Mouse (Mus musculus) stomach, embryonic 15.5 days (tissue): Measurements from ENCODE around the gene Tubd1. TPM values are rescaled to one million over a fixed set of nuclear protein-coding genes. Genes with fewer than 3 reads are reported as not detected.
A peak's percentile ranks its signal among the peaks of the same experiment; 100 is the strongest.

Experiments used
- ATAC-seq: fragments of 200-750 bp; cut with Nextera tagmentation; 2 replicates; pipeline ENCODE4 v1.8.0; 2017; ENCODE audit warnings: low read depth, moderate number of reproducible peaks, moderate TSS enrichment; ENCODE audit not compliant: insufficient read depth, low FRiP score
- H3K27ac ChIP-seq: fragments of 300-500 bp; sonication (generic); 2 replicates; pipeline ENCODE4 v1.5.1; 2015; ENCODE audit warnings: mild to moderate bottlenecking, inconsistent platforms
- H3K27me3 ChIP-seq: fragments of 300-500 bp; sonication (generic); replicated peaks from 2 replicates; pipeline ENCODE4 v1.6.1; 2015; ENCODE audit warnings: inconsistent platforms
- H3K36me3 ChIP-seq: fragments of 300-500 bp; sonication (generic); 2 replicates; pipeline ENCODE4 v1.6.1; 2015; ENCODE audit warnings: inconsistent platforms
- H3K4me1 ChIP-seq: fragments of 300-500 bp; sonication (generic); 2 replicates; pipeline ENCODE4 v1.6.1; 2015; ENCODE audit warnings: inconsistent platforms
- H3K4me2 ChIP-seq: fragments of 300-500 bp; sonication (generic); 2 replicates; pipeline ENCODE4 v1.6.1; 2015; ENCODE audit warnings: mild to moderate bottlenecking, inconsistent platforms
- H3K4me3 ChIP-seq: fragments of 300-500 bp; sonication (generic); replicated peaks from 2 replicates; pipeline ENCODE4 v1.5.1; 2015; ENCODE audit warnings: inconsistent platforms
- H3K9ac ChIP-seq: fragments of 300-500 bp; sonication (generic); 2 replicates; pipeline ENCODE4 v1.6.1; 2015; ENCODE audit warnings: inconsistent platforms
- H3K9me3 ChIP-seq: fragments of 300-500 bp; sonication (generic); 2 replicates; pipeline ENCODE4 v1.6.1; 2016; ENCODE audit warnings: inconsistent platforms
- WGBS: fragments of 180-500 bp; shearing (Covaris S2); methylation state at CpG from one replicate; pipeline ENCODE4 v1.1.7; 2015; 5-methylcytosine and 5-hydroxymethylcytosine counted together
- polyA plus RNA-seq: library from polyadenylated mRNA; unstranded; fragments of >200 nt; fragmentation: Nextera tagmentation; extraction: Ambion mirVana; gene quantifications from 2 replicates; pipeline ENCODE4 v1.2.1, GENCODE M21; 2015

Gene Tubd1
- polyA plus RNA-seq, 1 experiment from 2014 or later = 11.9 TPM

DNA sequence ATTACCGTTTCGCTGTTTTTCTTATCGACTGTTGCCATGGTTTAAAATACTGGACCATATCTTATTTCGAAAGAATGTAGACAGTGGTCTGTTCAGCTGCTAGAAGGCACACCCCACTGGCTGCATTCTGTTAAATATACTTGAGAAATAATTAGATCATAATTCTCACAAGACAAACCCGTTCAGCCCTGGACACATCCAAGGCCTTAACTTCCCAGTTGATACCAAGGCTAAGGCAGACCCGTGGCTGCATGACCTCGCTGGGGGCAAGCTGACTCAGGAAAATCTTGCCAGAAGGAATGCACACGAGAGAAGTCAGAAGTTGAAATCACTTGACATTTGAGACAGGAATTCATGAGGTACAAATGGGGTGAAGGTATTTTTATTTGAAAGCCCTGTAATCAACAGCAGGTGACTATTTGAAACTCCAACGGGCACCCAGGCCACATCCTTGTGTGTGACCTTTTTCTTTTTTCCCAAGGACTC is 25.5 kb downstream of the Tubd1 start:
- peaks cover 9% of the 10 kb centered on the region for H3K4me1 ChIP-seq
- WGBS = 36% methylated on average over 9 of the region's 9 CpGs
- no peaks in the 10 kb centered on the region for H3K36me3 ChIP-seq
- ATAC-seq = no peak
- no peaks in the 10 kb centered on the region for H3K27me3 ChIP-seq
- peak overlapping the region; percentile 40; the same call in 1 of the 2 replicates for H3K27ac ChIP-seq
- no peak overlapping the region for H3K9ac ChIP-seq
- H3K4me2 ChIP-seq = no peak overlapping the region
- H3K9me3 ChIP-seq = no peaks in the 10 kb centered on the region
- no peak overlapping the region for H3K4me3 ChIP-seq

GRCm38 (mm10) chr11:86571047-86571855 is 26.5 kb downstream of the Tubd1 start:
- Histone ChIP-seq H3K27ac (peak overlapping the region; percentile 75), H3K4me2 (peak overlapping the region; percentile 16; the same call in 1 of the 2 replicates), H3K4me1 (peaks cover 11% of the 10 kb centered on the region), H3K27me3 (no peaks in the 10 kb centered on the region), H3K36me3 (no peaks in the 10 kb centered on the region), H3K9me3 (no peaks in the 10 kb centered on the region), H3K4me3 (no peak overlapping the region), H3K9ac (no peak overlapping the region)
- 0 out of 2 replicates have a peak, but pooled peaks have one; percentile 33 for ATAC-seq
- WGBS = 37% methylated on average over 15 of the region's 15 CpGs

DNA sequence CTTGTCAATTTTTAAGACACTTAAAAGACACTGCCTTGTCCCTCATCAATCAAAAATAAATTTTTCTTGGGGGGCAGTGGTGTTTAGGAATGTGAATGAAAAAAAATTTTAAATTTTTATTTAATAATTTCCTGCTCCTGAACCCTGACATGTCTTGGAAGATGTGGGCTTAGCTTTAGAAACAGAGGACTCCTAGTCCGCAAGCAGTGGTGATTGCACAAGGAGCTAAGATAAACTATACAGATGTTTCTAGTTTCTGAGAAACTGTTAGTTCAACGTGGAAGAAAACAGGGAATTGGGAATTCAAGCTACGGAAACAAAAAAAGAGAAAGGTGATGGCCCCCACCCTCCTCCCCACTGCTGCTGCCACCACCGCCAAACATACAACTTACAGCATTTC is 27.1 kb downstream of the Tubd1 start:
- WGBS = 65% methylated on average over 4 of the region's 4 CpGs
- Histone ChIP-seq H3K4me1 (peaks cover 14% of the 10 kb centered on the region), H3K27ac (peak overlapping the region; percentile 75), H3K36me3 (no peaks in the 10 kb centered on the region), H3K4me3 (no peak overlapping the region), H3K9me3 (no peaks in the 10 kb centered on the region), H3K9ac (no peak overlapping the region), H3K4me2 (0 out of 2 replicates have a peak overlapping the region, but pooled peaks have one; percentile 16), H3K27me3 (no peaks in the 10 kb centered on the region)
- ATAC-seq = no peak

DNA sequence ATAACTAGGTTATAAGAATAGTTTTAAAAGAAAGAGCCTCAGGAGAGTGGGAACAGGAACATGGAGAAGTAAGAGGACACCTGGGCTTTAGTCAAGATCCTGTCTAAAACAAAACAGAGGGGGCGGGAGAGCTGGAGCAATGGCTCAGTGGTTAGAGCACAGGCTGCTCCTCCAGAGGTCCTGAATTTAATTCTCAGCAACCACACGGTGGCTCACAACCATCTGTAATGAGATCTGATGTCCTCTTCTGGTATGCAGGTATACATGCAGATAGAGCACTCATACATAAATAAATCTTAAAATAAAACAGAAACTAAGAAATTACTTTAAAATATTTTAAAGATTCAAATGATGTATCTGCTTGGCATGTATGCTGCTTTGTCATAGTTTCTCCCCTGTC is 27.8 kb downstream of the Tubd1 start:
- H3K9ac ChIP-seq = no peak overlapping the region
- 67% methylated on average over 2 of the region's 2 CpGs for WGBS
- peaks cover 14% of the 10 kb centered on the region for H3K4me1 ChIP-seq
- H3K4me2 ChIP-seq = no peak overlapping the region
- no peaks in the 10 kb centered on the region for H3K36me3 ChIP-seq
- no peak overlapping the region for H3K4me3 ChIP-seq
- no peaks in the 10 kb centered on the region for H3K9me3 ChIP-seq
- H3K27ac ChIP-seq = no peak overlapping the region; the same call in 1 of the 2 replicates
- no peaks in the 10 kb centered on the region for H3K27me3 ChIP-seq
- no peak for ATAC-seq

- H3K9me3 ChIP-seq = no peaks in the 10 kb centered on the region
- WGBS = 85% methylated on average over 6 of the region's 6 CpGs
- peaks cover 18% of the 10 kb centered on the region for H3K4me1 ChIP-seq
- no peak overlapping the region for H3K9ac ChIP-seq
- no peak overlapping the region for H3K4me2 ChIP-seq
- no peak overlapping the region for H3K27ac ChIP-seq
- ATAC-seq = no peak
- H3K36me3 ChIP-seq = no peaks in the 10 kb centered on the region
- no peaks in the 10 kb centered on the region for H3K27me3 ChIP-seq
- H3K4me3 ChIP-seq = no peak overlapping the region
Observed at GRCm38 (mm10) chr11:86573646-86574231, 28.9 kb downstream of the Tubd1 start.

GRCm38 (mm10) chr11:86574408-86574807 is 29.6 kb downstream of the Tubd1 start:
- Histone ChIP-seq H3K4me2 (no peak overlapping the region), H3K27ac (no peak overlapping the region), H3K36me3 (no peaks in the 10 kb centered on the region), H3K9ac (no peak overlapping the region), H3K9me3 (no peaks in the 10 kb centered on the region), H3K4me3 (no peak overlapping the region), H3K4me1 (peaks cover 25% of the 10 kb centered on the region), H3K27me3 (no peaks in the 10 kb centered on the region)
- WGBS = 38% methylated on average over 2 of the region's 2 CpGs
- no peak for ATAC-seq

DNA sequence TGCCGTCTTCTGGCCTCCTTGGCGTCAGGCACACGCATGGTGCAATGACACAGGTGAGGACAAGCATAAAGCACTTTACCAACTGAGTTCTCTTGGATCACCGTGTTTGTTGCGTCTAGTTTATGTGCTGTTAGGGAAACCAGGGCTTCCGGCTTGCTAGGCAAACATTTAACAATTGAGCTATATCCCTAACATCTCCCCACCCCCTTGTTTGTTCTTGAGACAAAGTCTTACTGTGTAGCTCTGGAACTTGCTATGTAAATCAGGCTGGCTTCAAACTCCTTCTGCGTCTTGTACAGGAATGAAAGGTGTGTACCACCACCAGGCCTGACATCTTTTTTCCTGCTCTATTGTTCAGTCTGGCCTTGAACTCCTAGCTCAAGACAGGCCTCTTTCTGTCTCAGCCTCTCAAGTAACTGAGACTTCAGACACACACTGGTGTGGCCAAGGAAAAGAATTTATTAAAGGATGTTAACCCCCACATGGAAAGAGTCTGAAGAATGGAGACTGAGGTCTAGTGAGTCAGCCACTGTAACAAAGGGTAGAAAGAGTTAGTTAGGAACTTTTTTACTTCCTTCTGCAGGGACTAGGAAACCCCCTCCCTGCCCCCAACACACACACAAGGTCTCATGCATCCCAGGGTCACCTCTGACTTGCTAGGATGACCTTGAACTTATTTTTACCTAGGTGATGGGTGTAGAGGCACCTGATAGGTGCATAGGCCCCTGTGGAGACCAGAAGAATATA is 31.0 kb downstream of the Tubd1 start:
- 66% methylated on average over 7 of the region's 7 CpGs for WGBS
- H3K4me1 ChIP-seq = peaks cover 33% of the 10 kb centered on the region
- no peaks in the 10 kb centered on the region for H3K9me3 ChIP-seq
- ATAC-seq = peak; percentile 29
- H3K4me2 ChIP-seq = no peak overlapping the region
- H3K36me3 ChIP-seq = no peaks in the 10 kb centered on the region
- H3K9ac ChIP-seq = no peak overlapping the region
- peak overlapping the region; percentile 70 for H3K27ac ChIP-seq
- H3K27me3 ChIP-seq = no peaks in the 10 kb centered on the region
- no peak overlapping the region for H3K4me3 ChIP-seq

DNA sequence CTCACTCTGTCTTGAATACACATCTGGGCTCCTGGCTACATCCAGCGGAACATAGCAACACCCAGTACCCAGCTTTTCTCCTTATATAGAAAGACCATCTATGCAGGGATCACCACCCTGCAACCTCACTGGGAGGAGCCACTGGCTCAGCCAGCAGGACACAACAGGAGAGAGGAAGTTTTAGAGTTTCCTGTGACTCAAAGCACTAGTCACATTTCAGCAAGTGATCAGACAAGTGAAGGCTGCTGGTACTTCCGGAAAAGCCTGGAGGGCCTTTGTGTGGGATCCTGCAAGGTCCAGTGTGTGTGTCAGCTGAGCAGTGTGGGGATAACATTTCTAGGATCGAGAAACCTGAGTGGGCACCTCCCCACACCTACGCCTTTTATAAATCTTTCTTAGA is 32.4 kb downstream of the Tubd1 start:
- Histone ChIP-seq H3K27me3 (no peaks in the 10 kb centered on the region), H3K4me3 (no peak overlapping the region), H3K27ac (peak overlapping the region; percentile 89), H3K4me2 (no peak overlapping the region), H3K9ac (no peak overlapping the region), H3K36me3 (no peaks in the 10 kb centered on the region), H3K9me3 (no peaks in the 10 kb centered on the region), H3K4me1 (peaks cover 32% of the 10 kb centered on the region)
- ATAC-seq = no peak
- 58% methylated on average over 4 of the region's 4 CpGs for WGBS

DNA sequence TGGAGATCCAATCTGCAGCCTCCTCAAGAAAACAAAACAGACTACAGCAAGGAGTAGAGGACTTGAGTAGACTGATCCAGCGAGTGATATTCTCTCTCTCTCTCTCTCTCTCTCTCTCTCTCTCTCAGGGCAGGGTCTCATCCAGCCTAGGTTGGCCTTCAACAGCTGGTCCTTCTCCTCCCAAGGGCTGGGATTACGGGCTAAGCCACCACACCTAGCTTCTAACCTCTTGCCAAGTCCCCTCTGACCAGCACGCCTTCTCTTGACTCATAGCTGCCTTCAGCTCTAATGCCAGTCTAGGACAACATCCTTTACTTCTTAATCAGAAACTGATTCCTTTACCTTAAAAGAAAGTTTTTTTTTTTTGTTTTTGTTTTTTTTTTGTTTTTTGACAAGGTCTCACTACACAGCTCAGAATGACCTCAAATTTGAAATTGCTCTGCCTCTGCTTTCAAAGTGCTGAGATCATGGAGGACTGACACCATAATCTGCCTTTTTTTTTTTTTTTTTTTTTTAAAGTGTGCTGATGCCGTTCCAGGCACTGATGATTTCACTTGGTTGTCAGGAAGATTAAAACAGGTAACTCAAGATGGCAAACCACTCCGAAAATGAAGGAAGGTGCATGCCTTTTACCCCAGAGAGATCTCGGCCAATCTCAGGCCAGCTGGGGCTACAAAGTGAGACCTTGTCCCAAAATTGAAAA is 33.5 kb downstream of the Tubd1 start:
- peak overlapping the region; percentile 89 for H3K27ac ChIP-seq
- H3K9ac ChIP-seq = no peak overlapping the region
- H3K4me2 ChIP-seq = peak overlapping the region; percentile 17; the same call in 1 of the 2 replicates
- no peaks in the 10 kb centered on the region for H3K9me3 ChIP-seq
- peaks cover 32% of the 10 kb centered on the region for H3K4me1 ChIP-seq
- 54% methylated on average over 6 of the region's 6 CpGs for WGBS
- no peak overlapping the region for H3K4me3 ChIP-seq
- no peaks in the 10 kb centered on the region for H3K27me3 ChIP-seq
- ATAC-seq = no peak
- no peaks in the 10 kb centered on the region for H3K36me3 ChIP-seq

DNA sequence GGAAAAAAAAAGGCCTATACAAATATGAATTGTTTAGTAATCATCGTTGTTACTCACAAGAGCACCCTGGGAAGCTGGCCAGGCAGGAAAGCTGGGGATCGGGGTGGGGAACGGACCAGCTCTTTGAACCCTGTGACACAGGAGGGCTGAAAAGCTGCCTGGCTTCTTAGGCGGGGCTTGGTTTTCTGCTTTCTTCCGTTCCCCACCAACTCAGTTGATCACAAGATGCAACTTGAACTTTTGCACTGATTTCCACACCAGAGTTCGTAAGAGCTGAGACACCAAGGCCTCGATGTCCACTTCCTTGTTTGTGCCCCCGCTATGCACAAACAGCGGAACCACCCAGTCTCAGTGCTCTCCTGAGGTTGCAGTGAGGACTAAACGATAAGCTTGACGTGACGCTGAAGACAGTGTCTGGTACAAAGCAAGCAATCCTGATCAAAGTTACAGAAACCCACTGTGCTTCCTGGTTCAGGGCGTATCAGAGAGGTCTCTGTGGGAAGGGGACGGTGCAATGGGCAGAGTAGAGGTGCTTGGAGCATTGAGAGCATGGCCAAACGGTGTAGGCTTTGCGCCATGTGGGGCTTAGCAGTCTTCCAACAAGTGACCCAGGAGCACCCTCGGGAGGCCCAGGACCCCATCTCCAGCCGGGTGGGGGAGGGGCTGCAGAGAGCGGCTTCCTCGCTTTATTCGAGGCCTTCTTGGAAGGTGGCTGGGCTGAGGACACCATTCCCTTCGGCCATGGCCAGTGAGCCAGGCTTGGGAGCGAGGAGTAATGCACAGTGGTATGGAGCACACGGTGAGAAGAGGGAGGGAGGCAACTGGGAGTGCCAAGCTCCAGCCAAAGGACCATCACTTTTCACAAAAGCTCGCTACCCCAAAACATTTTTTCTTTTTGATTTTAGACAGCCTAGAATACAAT is 34.3 kb downstream of the Tubd1 start:
- Histone ChIP-seq H3K9me3 (no peaks in the 10 kb centered on the region), H3K4me3 (no peak overlapping the region), H3K4me1 (peaks cover 32% of the 10 kb centered on the region), H3K27me3 (no peaks in the 10 kb centered on the region), H3K9ac (no peak overlapping the region), H3K4me2 (peak overlapping the region; percentile 17), H3K27ac (peak overlapping the region; percentile 89), H3K36me3 (no peaks in the 10 kb centered on the region)
- ATAC-seq = 0 out of 2 replicates have a peak, but pooled peaks have one; percentile 4
- WGBS = 62% methylated on average over 25 of the region's 25 CpGs
